Mouse (Mus musculus) kidney, embryonic 16.5 days (tissue): Measurements from ENCODE around the gene Zfp64. TPM values are rescaled to one million over a fixed set of nuclear protein-coding genes. Genes with fewer than 3 reads are reported as not detected.

Experiments used
- ATAC-seq: fragments of 200-750 bp; cut with Nextera tagmentation; 2 replicates; pipeline ENCODE4 v1.8.0; 2017; ENCODE audit warnings: moderate TSS enrichment; ENCODE audit not compliant: low FRiP score, low TSS enrichment
- H3K27ac ChIP-seq: fragments of 300-500 bp; sonication (generic); 2 replicates; pipeline ENCODE4 v1.5.1; 2014; ENCODE audit warnings: low read length
- H3K27me3 ChIP-seq: fragments of 300-500 bp; sonication (generic); 2 replicates; pipeline ENCODE4 v1.6.1; 2014; ENCODE audit warnings: low read length, control low read depth, mixed read lengths; ENCODE audit not compliant: insufficient read depth
- H3K36me3 ChIP-seq: fragments of 300-500 bp; sonication (generic); 2 replicates; pipeline ENCODE4 v1.6.1; 2014; ENCODE audit warnings: low read length, control low read depth, mixed read lengths; ENCODE audit not compliant: insufficient read depth
- H3K4me1 ChIP-seq: fragments of 300-500 bp; sonication (generic); 2 replicates; pipeline ENCODE4 v1.6.1; 2014; ENCODE audit warnings: low read length, control low read depth, mixed read lengths; ENCODE audit not compliant: insufficient read depth
- H3K4me2 ChIP-seq: fragments of 300-500 bp; sonication (generic); replicated peaks from 2 replicates; pipeline ENCODE4 v1.6.1; 2014; ENCODE audit warnings: low read depth, low read length
- H3K4me3 ChIP-seq: fragments of 300-500 bp; sonication (generic); 2 replicates; pipeline ENCODE4 v1.5.1; 2014; ENCODE audit warnings: mild to moderate bottlenecking, low read length
- H3K9ac ChIP-seq: fragments of 300-500 bp; sonication (generic); replicated peaks from 2 replicates; pipeline ENCODE4 v1.6.1; 2014; ENCODE audit warnings: low read length
- H3K9me3 ChIP-seq: fragments of 300-500 bp; sonication (generic); 2 replicates; pipeline ENCODE4 v1.6.1; 2016; ENCODE audit warnings: low read length, control low read depth
- WGBS: fragments of 180-500 bp; shearing (Covaris S2); extraction: QIAGEN DNeasy Blood & Tissue Kit; methylation state at CpG from one replicate; pipeline ENCODE4 v1.1.7; 2014; 5-methylcytosine and 5-hydroxymethylcytosine counted together
- polyA plus RNA-seq: library from polyadenylated mRNA; unstranded; fragments of >200 nt; fragmentation: Nextera tagmentation; extraction: Ambion mirVana; gene quantifications from 2 replicates; pipeline ENCODE4 v1.2.1, GENCODE M21; 2015

Zfp64 gene
- polyA plus RNA-seq, 1 experiment from 2014 or later = 30.1 TPM

GRCm38 (mm10) chr2:168955850-168956346 is 511 bp upstream of the Zfp64 start:
- peak overlapping the region; percentile 93 for H3K4me2 ChIP-seq
- H3K9ac ChIP-seq = peak overlapping the region; percentile 91; the same call in 1 of the 2 replicates
- no peaks in the 10 kb centered on the region for H3K9me3 ChIP-seq
- H3K4me3 ChIP-seq = peak overlapping the region; percentile 88
- peaks cover 18% of the 10 kb centered on the region for H3K4me1 ChIP-seq
- peaks cover 5% of the 10 kb centered on the region; the same call in 1 of the 2 replicates for H3K36me3 ChIP-seq
- peak; percentile 7; the same call in 1 of the 2 replicates for ATAC-seq
- no peaks in the 10 kb centered on the region for H3K27me3 ChIP-seq
- H3K27ac ChIP-seq = peak overlapping the region; percentile 88
- WGBS = 52% methylated on average over 10 of the region's 10 CpGs

- no peak for ATAC-seq
- H3K27ac ChIP-seq = peak overlapping the region; percentile 88
- WGBS = 7% methylated on average over 8 of the region's 8 CpGs
- peak overlapping the region; percentile 91 for H3K9ac ChIP-seq
- peak overlapping the region; percentile 88 for H3K4me3 ChIP-seq
- H3K27me3 ChIP-seq = no peaks in the 10 kb centered on the region
- H3K4me2 ChIP-seq = peak overlapping the region; percentile 93
- peaks cover 20% of the 10 kb centered on the region for H3K36me3 ChIP-seq
- no peaks in the 10 kb centered on the region for H3K9me3 ChIP-seq
- H3K4me1 ChIP-seq = peaks cover 18% of the 10 kb centered on the region
Measured at GRCm38 (mm10) chr2:168954376-168954775, 1.0 kb downstream of the Zfp64 start.

DNA sequence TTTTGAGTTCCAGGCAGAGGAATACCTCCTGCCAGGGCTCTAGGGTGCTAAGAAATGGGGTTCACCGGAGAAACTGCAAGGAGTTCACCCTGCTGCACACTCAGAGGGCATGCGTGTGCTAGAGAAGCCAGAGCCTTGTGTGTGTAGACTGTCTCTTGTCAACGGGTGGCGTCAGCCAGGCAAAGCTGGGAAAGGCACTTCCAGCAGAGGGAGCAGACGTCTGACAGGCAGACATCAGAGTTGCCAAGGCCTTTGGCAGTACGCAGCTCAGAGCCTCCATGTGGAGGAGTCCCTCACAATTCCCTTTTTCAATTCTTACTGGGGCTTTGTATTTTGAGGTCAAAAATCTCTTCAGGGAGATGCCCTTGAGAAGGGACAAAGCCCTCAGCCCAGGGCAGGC is 6.9 kb downstream of the Zfp64 start:
- no peak overlapping the region for H3K27ac ChIP-seq
- no peak overlapping the region for H3K9ac ChIP-seq
- WGBS = 91% methylated on average over 6 of the region's 6 CpGs
- no peak overlapping the region for H3K4me2 ChIP-seq
- H3K36me3 ChIP-seq = peaks cover 69% of the 10 kb centered on the region
- peaks cover 2% of the 10 kb centered on the region for H3K4me1 ChIP-seq
- ATAC-seq = no peak
- H3K9me3 ChIP-seq = no peaks in the 10 kb centered on the region
- H3K4me3 ChIP-seq = no peak overlapping the region
- H3K27me3 ChIP-seq = no peaks in the 10 kb centered on the region

DNA sequence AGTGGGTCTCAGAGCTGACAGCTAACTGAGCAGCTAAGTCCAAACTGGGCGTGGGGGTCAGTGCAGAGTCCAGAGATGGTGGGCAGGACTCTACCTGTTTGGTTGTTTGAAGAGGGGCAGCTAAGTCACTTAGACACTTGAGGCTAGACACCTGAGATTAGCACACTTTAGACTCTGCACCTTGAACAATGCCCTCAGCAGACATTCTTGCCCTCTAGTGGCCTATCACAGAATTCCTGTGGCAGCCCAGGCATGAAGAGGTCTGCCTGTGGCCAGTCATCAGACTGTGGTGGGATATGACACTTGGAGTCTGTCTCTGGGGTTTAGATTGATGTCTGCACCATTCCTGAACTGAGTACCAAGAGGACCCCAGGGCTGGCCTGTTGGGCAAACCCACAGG is 7.7 kb downstream of the Zfp64 start:
- Histone ChIP-seq H3K9ac (no peak overlapping the region), H3K4me1 (no peaks in the 10 kb centered on the region), H3K4me2 (no peak overlapping the region), H3K4me3 (no peak overlapping the region), H3K27me3 (no peaks in the 10 kb centered on the region), H3K36me3 (peaks cover 69% of the 10 kb centered on the region), H3K9me3 (no peaks in the 10 kb centered on the region), H3K27ac (no peak overlapping the region)
- ATAC-seq = peak; percentile 42; the same call in 1 of the 2 replicates
- 95% methylated on average over 1 of the region's 1 CpGs for WGBS

DNA sequence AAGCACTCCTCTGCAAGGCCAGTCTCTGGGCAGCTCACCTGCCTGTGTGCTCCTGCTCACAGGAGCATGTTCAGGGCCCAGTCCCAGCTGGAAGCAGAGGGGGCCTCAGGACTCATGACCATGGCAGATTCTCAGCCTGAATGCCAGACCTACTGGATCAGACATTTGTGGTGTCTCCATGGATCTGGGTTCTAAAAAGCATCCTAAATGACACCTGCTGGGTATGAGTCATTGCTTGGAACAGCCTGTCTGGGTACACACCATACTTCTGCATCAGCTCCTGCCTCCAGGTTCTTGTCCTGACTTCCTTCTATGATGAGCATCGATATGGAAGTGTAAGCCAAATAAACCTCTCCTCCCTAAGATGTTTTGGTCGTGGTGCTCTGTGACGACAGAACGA is 11.4 kb downstream of the Zfp64 start:
- H3K4me3 ChIP-seq = no peak overlapping the region
- no peaks in the 10 kb centered on the region for H3K9me3 ChIP-seq
- WGBS = 96% methylated on average over 4 of the region's 4 CpGs
- H3K9ac ChIP-seq = no peak overlapping the region
- ATAC-seq = no peak
- peaks cover 66% of the 10 kb centered on the region for H3K36me3 ChIP-seq
- no peaks in the 10 kb centered on the region for H3K4me1 ChIP-seq
- H3K4me2 ChIP-seq = no peak overlapping the region
- no peak overlapping the region for H3K27ac ChIP-seq
- H3K27me3 ChIP-seq = no peaks in the 10 kb centered on the region

- Histone ChIP-seq H3K36me3 (peaks cover 51% of the 10 kb centered on the region), H3K27ac (no peak overlapping the region), H3K9me3 (no peaks in the 10 kb centered on the region), H3K4me1 (no peaks in the 10 kb centered on the region), H3K9ac (no peak overlapping the region), H3K27me3 (no peaks in the 10 kb centered on the region), H3K4me2 (no peak overlapping the region), H3K4me3 (no peak overlapping the region)
- ATAC-seq = no peak
- WGBS = 95% methylated on average over 8 of the region's 8 CpGs
Measured at GRCm38 (mm10) chr2:168939941-168940340, 15.4 kb downstream of the Zfp64 start.

DNA sequence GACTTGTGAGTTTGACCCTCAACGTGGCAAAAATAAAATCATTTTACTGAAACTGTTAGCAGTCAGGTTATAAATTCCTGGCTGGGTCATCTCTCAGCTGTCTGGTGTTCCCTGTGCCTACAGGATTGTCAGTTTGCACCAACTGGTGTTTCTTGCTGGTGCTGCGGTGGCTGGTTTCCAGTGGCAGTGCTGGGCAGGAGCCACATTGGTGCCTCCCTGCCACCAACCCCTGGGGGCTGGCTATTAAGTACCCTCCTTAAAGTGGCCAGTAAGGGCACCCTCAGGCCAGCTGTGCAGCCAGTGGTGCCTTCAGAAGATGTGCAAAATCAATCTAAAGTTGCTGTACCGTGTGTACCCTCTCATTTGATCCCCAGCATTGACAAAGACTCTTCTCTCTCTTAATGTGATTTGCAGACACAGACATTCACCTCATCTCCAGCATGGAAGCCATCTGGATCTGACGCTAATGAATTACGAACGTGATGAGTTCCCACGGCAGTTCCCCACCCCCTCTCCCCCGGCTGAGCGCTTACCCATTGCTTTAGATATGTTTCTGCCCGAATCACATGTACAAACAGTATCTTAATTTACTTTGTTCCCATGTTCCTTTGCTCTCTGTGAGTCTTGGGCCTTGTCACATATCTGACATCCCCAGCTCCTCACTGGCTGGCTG is 16.0 kb downstream of the Zfp64 start:
- Histone ChIP-seq H3K4me2 (no peak overlapping the region), H3K4me1 (no peaks in the 10 kb centered on the region), H3K27me3 (no peaks in the 10 kb centered on the region), H3K4me3 (no peak overlapping the region), H3K9ac (no peak overlapping the region), H3K36me3 (peaks cover 51% of the 10 kb centered on the region), H3K9me3 (no peaks in the 10 kb centered on the region), H3K27ac (no peak overlapping the region)
- no peak for ATAC-seq
- WGBS = 72% methylated on average over 10 of the region's 10 CpGs

DNA sequence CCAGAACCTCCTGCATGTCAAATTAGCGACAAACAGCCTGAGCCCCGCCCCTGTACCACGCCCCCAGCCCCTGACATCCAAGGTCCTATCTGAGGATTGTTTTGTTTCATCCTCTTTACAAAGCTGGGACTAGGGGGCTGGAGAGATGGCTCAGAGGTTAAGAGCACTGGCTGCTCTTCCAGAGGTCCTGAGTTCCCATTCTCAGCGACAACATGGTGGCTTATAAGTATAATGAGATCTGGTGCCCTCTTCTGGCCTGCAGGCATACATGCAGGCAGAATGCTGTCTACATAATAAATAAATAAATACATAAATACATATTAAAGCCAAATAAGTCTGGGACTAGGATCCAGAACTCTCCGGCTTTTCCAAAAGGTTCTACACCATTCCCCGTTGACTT is 18.5 kb downstream of the Zfp64 start:
- Histone ChIP-seq H3K27ac (no peak overlapping the region), H3K4me3 (no peak overlapping the region), H3K36me3 (peaks cover 56% of the 10 kb centered on the region), H3K4me1 (no peaks in the 10 kb centered on the region), H3K9me3 (no peaks in the 10 kb centered on the region), H3K27me3 (no peaks in the 10 kb centered on the region), H3K9ac (no peak overlapping the region), H3K4me2 (no peak overlapping the region)
- WGBS = 70% methylated on average over 6 of the region's 6 CpGs
- no peak for ATAC-seq

- Histone ChIP-seq H3K4me2 (no peak overlapping the region), H3K9me3 (no peaks in the 10 kb centered on the region), H3K27me3 (no peaks in the 10 kb centered on the region), H3K27ac (no peak overlapping the region), H3K4me3 (no peak overlapping the region), H3K4me1 (no peaks in the 10 kb centered on the region), H3K36me3 (peaks cover 57% of the 10 kb centered on the region), H3K9ac (no peak overlapping the region)
- no peak for ATAC-seq
- WGBS = 85% methylated on average over 33 of the region's 35 CpGs
Measured at GRCm38 (mm10) chr2:168935165-168935564, 20.2 kb downstream of the Zfp64 start.

DNA sequence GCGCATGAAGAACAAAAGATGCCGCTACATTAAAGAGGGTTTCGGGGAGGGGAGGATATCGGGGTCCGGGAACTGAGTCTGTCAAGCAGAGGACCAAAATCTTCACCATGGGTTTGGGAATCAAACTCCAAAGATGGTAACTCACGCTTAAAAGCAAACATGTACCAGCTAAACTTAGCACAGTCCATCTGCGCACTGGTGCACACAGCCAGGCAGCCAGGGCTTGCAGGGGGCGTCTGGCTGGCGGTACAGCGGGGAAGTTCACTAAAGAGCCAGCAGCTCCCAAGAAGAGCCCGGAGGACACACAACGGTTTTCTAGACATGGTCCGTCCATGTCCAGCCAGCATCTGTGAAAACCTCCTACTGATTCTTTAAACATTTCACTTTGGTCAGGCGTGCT is 23.7 kb downstream of the Zfp64 start:
- peaks cover 47% of the 10 kb centered on the region for H3K36me3 ChIP-seq
- H3K27ac ChIP-seq = no peak overlapping the region
- no peaks in the 10 kb centered on the region for H3K4me1 ChIP-seq
- no peak overlapping the region for H3K4me2 ChIP-seq
- no peak overlapping the region for H3K9ac ChIP-seq
- no peaks in the 10 kb centered on the region for H3K27me3 ChIP-seq
- 95% methylated on average over 14 of the region's 14 CpGs for WGBS
- no peaks in the 10 kb centered on the region for H3K9me3 ChIP-seq
- ATAC-seq = no peak
- no peak overlapping the region for H3K4me3 ChIP-seq
